Mouse (Mus musculus) fibroblast of lung, adult 2 months (primary cell): ENCODE results near the gene Slc1a5.

ENCODE experiments used
- DNase-seq: peaks from one replicate; pipeline ENCODE4 v3.0.0-alpha.2; 2011; ENCODE audit warnings: low read depth

Slc1a5 gene

GRCm38 (mm10) chr7:16819794-16820193, 38.7 kb downstream of the Slc1a5 start:
- no peak for DNase-seq

- no peak for DNase-seq
Measured at GRCm38 (mm10) chr7:16820271-16820763, 39.2 kb downstream of the Slc1a5 start.

- DNase-seq, result no peak
Measured at GRCm38 (mm10) chr7:16821091-16821490, 40.0 kb downstream of the Slc1a5 start.

DNA sequence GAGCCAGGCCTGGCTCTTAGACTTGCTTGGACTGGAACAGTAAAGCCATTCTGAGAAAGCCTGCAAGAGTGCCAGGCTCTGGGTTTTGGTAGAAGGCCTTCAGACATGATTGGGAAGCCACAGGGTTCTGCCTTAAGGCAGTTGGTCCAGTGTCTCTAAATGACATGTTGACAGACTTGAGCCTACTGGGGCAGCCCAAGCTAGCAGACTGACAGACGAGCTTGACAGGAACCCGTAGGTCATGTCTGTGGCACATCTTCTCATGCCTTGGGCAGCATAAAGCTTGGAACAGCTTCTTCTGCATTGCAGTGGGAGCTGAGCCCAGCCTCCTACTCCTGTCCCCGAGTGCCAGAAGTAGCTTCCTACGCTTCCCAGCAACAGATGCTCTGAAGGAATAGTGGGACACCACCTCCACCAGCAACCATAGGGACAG, 40.5 kb downstream of the Slc1a5 start:
- no peak for DNase-seq

DNA sequence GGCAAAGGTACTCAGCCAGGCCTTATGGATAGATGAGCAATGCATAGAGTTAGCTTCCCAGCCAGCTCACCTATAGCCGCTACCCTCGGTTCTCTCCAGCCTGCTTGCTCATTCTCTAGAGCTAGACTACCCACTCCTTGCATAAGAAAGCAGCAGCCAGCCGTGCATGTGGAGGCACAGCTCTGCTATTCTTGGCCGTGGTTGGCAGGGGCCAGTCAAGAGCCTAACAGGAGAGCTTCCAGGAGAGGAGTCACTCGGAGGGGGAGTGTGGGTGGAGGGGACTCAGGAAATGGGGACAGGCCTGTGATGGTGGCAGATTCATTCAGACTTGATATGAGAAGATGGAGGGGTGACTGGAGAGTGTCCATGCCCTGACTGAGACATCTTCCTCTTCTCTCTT, 42.6 kb downstream of the Slc1a5 start:
- no peak for DNase-seq

GRCm38 (mm10) chr7:16825785-16826184, 44.6 kb downstream of the Slc1a5 start:
- DNase-seq, result no peak

- DNase-seq, result no peak
Measured at GRCm38 (mm10) chr7:16826571-16826970, 45.4 kb downstream of the Slc1a5 start.

DNA sequence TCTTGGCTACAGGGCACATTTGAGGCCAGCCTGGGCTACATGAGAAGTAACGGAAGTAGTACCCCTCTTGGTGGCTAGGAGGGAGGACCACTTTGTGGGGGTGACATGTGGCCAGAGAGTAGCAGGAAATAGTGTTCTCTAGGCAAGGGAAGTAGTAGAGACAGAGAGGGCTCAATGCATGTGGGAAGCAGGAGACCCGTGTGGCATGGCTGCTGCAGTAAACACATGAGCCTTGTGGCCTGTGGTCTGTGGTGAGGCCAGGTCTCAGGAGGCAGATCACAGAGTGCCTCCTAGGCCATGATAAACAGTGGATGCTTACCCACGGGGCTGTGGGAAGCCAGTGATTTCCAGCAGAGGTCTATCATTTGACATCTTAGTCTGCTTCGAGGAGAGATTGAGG, 46.1 kb downstream of the Slc1a5 start:
- no peak for DNase-seq

GRCm38 (mm10) chr7:16830449-16830848, 49.3 kb downstream of the Slc1a5 start:
- no peak for DNase-seq

DNA sequence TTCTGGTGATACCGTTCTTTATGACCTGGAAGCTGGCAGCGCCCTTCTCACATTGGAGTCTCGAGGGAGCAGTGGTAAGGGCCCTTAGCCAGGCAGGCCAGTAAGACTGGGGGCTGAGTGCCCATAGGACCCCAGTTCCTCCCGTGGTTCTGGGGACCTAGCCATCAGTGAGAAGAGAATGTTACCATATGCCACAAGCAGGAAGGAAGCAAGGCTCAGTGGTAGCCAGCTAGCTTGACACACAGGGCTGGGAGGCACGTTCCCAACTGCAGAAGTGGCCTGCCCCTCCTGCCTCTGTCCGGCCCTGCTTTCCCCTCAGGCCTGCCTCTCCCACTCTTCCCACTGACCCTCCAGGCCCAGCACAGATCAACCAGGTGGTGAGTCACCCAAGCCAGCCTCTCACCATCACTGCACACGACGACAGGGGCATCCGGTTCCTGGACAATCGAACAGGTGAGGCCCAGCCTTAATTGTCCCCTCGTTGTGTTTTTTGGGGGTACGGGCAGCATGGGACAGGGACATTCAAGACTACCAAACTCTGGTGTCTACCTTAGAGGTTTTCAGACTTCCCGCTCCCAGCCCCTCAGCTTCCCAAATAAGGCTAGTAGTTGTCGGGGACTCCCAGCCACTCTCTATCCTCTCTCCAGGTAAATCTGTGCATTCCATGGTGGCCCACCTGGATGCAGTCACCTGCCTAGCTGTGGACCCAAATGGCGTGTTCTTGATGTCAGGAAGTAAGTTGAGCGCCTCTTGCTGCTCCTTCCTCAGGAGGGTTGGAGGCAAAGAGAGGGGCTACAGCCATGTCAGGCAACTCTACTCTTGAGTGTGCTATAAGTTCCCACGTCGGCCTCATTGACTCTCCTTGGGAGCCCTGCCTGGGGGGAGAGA, 57.0 kb downstream of the Slc1a5 start:
- DNase-seq, result no peak

- no peak for DNase-seq
Measured at GRCm38 (mm10) chr7:16838804-16839426, 57.8 kb downstream of the Slc1a5 start.

- DNase-seq, result no peak
Measured at GRCm38 (mm10) chr7:16839427-16840108, 58.4 kb downstream of the Slc1a5 start.

GRCm38 (mm10) chr7:16840109-16840491, 59.0 kb downstream of the Slc1a5 start:
- DNase-seq, result no peak

DNA sequence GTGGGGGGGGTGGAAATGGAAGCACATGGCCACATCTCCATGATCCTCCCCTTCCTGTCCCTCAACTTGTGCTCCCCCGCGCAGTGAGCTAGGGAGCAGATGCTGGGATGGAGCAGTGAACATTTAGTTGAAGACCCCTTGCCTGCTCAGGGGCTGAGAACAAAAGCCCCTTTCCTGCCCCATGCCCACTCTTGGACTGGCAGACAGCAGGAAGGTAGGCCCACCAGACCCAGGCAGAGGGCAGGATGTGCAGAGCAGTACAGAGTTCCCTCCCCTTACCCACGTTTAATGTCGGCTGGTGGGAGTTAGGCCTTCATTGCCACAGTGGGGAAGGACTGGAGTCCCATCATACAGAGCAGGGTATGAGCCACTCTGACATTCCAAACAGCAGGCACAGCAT, 59.9 kb downstream of the Slc1a5 start:
- DNase-seq, result no peak

DNA sequence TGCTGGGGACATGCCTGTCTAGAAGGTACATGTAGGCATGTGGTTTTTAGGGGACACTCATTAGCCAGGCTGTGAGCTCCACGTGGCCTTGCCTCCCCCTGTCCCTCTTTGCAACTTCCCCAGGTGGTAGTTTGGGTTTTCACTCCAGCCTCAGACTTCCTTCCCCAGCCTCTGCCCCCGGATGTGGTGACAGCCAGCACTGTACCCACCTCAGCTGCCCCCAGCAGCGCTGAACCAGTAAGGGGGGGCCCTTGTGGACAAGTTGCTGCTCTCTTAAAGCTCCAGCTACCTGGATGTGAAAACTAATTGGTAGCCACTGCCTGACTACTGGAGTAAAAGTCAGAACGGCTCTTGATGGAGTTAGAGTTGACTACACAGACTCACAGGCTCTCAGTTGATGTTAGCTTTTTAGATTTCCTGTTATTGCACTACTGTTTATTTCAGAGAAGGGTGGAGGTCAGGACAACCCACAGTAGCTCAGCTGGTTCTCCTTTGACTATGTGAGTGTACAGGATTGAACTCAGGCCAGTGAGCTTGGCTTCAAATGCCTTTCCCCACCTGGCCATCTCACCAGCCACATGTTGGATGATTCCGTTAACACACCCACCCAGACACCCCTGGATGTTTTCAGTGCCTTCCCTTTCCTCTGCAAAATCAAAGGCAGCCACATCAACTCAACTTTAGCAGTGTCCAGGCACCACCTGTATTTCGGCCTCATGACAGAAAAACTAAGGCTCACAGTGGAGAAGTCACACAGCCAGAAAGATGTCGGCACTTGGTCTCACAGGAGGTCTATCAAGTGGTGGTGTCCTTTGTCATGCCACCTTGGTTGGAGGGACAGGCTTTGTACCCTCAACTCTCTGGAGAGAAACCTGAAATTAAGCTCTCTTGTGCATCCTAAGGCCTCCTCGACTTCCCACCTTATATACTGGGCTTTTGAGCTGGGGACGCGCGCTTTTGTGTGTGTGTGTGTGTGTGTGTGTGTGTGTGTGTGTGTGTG, 60.7 kb downstream of the Slc1a5 start:
- no peak for DNase-seq

- DNase-seq, result peak; percentile 54
Measured at GRCm38 (mm10) chr7:16842645-16843063, 61.5 kb downstream of the Slc1a5 start, which contains the start of gene Prkd2. TSS of gene Prkd2 (plus strand) at chr7:16842902.

DNA sequence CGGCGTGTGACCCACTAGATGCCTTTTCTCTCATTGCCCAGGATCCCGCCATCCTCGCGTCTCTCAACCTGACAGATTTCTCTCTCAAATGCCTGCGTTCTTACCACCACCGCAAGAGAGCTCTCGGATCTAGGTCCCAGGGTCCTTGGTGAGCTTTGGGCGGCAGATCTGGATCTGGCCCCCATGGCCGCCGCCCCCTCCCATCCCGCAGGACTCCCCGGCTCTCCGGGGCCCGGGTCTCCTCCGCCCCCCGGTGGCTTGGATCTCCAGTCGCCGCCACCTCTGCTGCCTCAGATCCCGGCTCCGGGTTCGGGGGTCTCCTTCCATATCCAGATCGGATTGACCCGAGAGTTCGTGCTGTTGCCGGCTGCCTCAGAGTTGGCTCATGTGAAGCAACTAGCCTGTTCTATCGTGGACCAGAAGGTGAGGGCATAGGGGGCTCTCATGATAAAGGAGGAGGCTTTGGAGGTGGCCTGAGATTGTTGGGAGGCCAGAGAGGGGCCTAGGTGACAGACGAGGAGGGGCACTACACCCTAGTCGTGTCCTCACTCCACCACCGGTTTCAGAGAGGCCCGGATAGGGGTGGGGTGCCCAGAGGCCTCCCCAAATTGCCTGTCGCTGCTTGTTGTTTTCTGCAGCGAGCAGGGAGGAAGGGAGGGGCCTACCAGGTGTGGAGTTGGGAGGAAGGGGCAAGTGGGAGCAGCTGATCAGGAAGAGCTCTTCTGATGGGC, 62.5 kb downstream of the Slc1a5 start:
- DNase-seq, result no peak

- DNase-seq, result no peak
Measured at GRCm38 (mm10) chr7:16844696-16845071, 63.5 kb downstream of the Slc1a5 start.

- DNase-seq, result no peak
Measured at GRCm38 (mm10) chr7:16845072-16845819, 64.1 kb downstream of the Slc1a5 start.

DNA sequence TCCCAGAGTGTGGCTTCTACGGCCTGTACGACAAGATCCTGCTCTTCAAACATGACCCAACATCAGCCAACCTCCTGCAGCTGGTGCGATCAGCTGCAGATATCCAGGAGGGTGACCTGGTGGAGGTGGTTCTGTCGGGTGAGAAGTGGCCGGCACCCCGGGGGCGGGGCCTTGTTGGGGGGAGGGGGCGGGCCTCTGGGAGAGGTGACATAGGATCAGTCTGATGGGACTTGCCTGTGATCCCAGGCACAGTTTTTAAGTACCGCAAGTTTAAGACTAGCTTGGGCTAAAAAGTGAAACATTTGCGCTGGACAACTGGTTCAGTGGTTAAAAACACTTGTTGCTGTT, 64.7 kb downstream of the Slc1a5 start:
- no peak for DNase-seq
